Mouse (Mus musculus): ENCODE measurements around the gene Ing5. TPM values are rescaled to one million over a fixed set of nuclear protein-coding genes. Genes with fewer than 3 reads are reported as not detected.

The Ing5 gene
- polyA plus RNA-seq, 1 experiment = 33.9 TPM

Other genes starting within 250 kb of the Ing5 start
- gene Stk25, start 145.3 kb upstream of the Ing5 start, polyA plus RNA-seq (2011; ENCODE audit: insufficient read depth, insufficient read length, low read depth, missing spikeins) = 77.7 and 79.6 TPM in 2 replicates
- 6.3 and 6.6 TPM in 2 replicates for gene Bok, start 118.3 kb upstream of the Ing5 start, polyA plus RNA-seq (2011; ENCODE audit: insufficient read depth, insufficient read length, low read depth, missing spikeins)
- 75.9 and 92.7 TPM in 2 replicates for gene Atg4b, start 52.5 kb upstream of the Ing5 start, polyA plus RNA-seq (2011; ENCODE audit: insufficient read depth, insufficient read length, low read depth, missing spikeins)
- gene Thap4, start 49.1 kb upstream of the Ing5 start, polyA plus RNA-seq (2011; ENCODE audit: insufficient read depth, insufficient read length, low read depth, missing spikeins) = 44.8 and 51.5 TPM in 2 replicates
- 179 and 191 TPM in 2 replicates for gene Dtymk, start 2.0 kb upstream of the Ing5 start, polyA plus RNA-seq (2011; ENCODE audit: insufficient read depth, insufficient read length, low read depth, missing spikeins)
- gene D2hgdh, start 20.9 kb downstream of the Ing5 start, polyA plus RNA-seq (2011; ENCODE audit: insufficient read depth, insufficient read length, low read depth, missing spikeins) = 17.6 and 23.4 TPM in 2 replicates
- gene Gal3st2, start 57.3 kb downstream of the Ing5 start, polyA plus RNA-seq (2011; ENCODE audit: insufficient read depth, insufficient read length, low read depth, missing spikeins) = not detected in 2 replicates
- 0.31 TPM in 1 of 2 replicates, not detected in the other for gene Gal3st2b, start 114.3 kb downstream of the Ing5 start, polyA plus RNA-seq (2011; ENCODE audit: insufficient read depth, insufficient read length, low read depth, missing spikeins)
- gene Gal3st2c, start 186.5 kb downstream of the Ing5 start, polyA plus RNA-seq (2011; ENCODE audit: insufficient read depth, insufficient read length, low read depth, missing spikeins) = 0.09 and 0.12 TPM in 2 replicates
- not detected in 2 replicates for gene Neu4, start 216.5 kb downstream of the Ing5 start, polyA plus RNA-seq (2011; ENCODE audit: insufficient read depth, insufficient read length, low read depth, missing spikeins)
- not detected in 2 replicates for gene Pdcd1, start 248.6 kb downstream of the Ing5 start, polyA plus RNA-seq (2011; ENCODE audit: insufficient read depth, insufficient read length, low read depth, missing spikeins)